In genomic region chr16:32059840-32060523, GRCm38 (mm10) we compare ENCODE assay signal across 15 mouse cellular contexts. TPM values are rescaled to one million over a fixed set of nuclear protein-coding genes. Genes with fewer than 3 reads are reported as not detected.
DNase-seq lines count a peak whose midpoint lies in the region; ATAC-seq and TF ChIP-seq lines count a peak whose summit lies in the region.
"Had no signal": no experiment of that assay in that cellular context is flagged by ENCODE, and none has a peak within 500 bp of the region (broad histone marks: within the 10 kb centered on the region; RNA-seq: fewer than 3 reads in every experiment).

No protein-coding gene starts in this region.

- peaks cover 5% of the 10 kb centered on the region; the same call in 1 of the 2 replicates for H3K4me1 ChIP-seq in testis, adult 2 months (ENCODE audit: control insufficient read depth, insufficient read depth, low read length)
- H3K4me1 ChIP-seq in midbrain, embryonic 10.5 days, result no peaks in the 10 kb centered on the region
- H3K4me1 ChIP-seq: midbrain, embryonic 15.5 days had no signal

- no peak for TF ChIP-seq POLR2A in testis, adult 2 months (IDR thresholded peaks at IDR 0.05; ENCODE audit: control insufficient read depth, low read depth, low read length)

- H3K27me3 ChIP-seq in testis, adult 2 months (ENCODE audit: control insufficient read depth, insufficient read depth, low read length), result no peaks in the 10 kb centered on the region
- H3K27me3 ChIP-seq in midbrain, embryonic 10.5 days (ENCODE audit: low read depth, poor library complexity, severe bottlenecking), result no peaks in the 10 kb centered on the region
- H3K27me3 ChIP-seq: midbrain, embryonic 15.5 days; neural tube, embryonic 15.5 days had no signal

- WGBS in midbrain, embryonic 10.5 days, result 84% methylated on average over 6 of the region's 6 CpGs

- no peak overlapping the region for H3K4me3 ChIP-seq in testis, adult 2 months (ENCODE audit: control insufficient read depth, low read depth, low read length)
- no peak overlapping the region for H3K4me3 ChIP-seq in midbrain, embryonic 10.5 days
- H3K4me3 ChIP-seq: midbrain, embryonic 15.5 days; neural tube, embryonic 15.5 days had no signal

- no peak for TF ChIP-seq CTCF in testis, adult 2 months (IDR thresholded peaks at IDR 0.05; ENCODE audit: control insufficient read depth, insufficient read depth, insufficient replicate concordance, low read depth, low read length)

- ATAC-seq in activated CD4-positive, CD25-positive, alpha-beta regulatory T cell, adult 4 months, result peak; percentile 36
- peak; percentile 62 for ATAC-seq in megakaryocyte, adult 5-6 weeks (ENCODE audit: poor library complexity, severe bottlenecking)
- ATAC-seq: midbrain, embryonic 15.5 days had no signal

- H3K36me3 ChIP-seq in testis, adult 2 months (ENCODE audit: control insufficient read depth, insufficient read depth, low read length), result no peaks in the 10 kb centered on the region
- H3K36me3 ChIP-seq in midbrain, embryonic 10.5 days, result no peaks in the 10 kb centered on the region
- H3K36me3 ChIP-seq: midbrain, embryonic 15.5 days; neural tube, embryonic 15.5 days had no signal

- DNase-seq in testis, postnatal 10 days (ENCODE audit: low spot score), result no peak
- peak; percentile 54 for DNase-seq in thymus, postnatal 4 days
- no peak for DNase-seq in kidney, adult 18-20 months
- DNase-seq in midbrain, embryonic 10.5 days (ENCODE audit: low spot score), result no peak
- no peak for DNase-seq in cerebellum, postnatal 14 days
- DNase-seq: adrenal gland, postnatal 14 days; cerebellum, adult 9-11 months; kidney, adult 9 months; right cerebral cortex, postnatal 25 days had no signal

- H3K9me3 ChIP-seq in midbrain, embryonic 10.5 days (replicated peaks), result no peaks in the 10 kb centered on the region
- H3K9me3 ChIP-seq: midbrain, embryonic 15.5 days; neural tube, embryonic 15.5 days had no signal

- H3K27ac ChIP-seq in testis, adult 2 months (ENCODE audit: control insufficient read depth, insufficient read depth, low read depth, low read length), result peak overlapping the region; percentile 53; the same call in 1 of the 2 replicates
- no peak overlapping the region for H3K27ac ChIP-seq in midbrain, embryonic 10.5 days (replicated peaks)
- H3K27ac ChIP-seq: liver, embryonic 14.5 days; midbrain, embryonic 15.5 days; neural tube, embryonic 15.5 days had no signal

RNA-seq across cellular contexts. Expression of gene Pak2, which starts 19.2 kb away (rescaled TPM):
- 6.9 and 7.3 TPM in 2 replicates for polyA plus RNA-seq in testis, adult 2 months (2012; rRNA removed)
- polyA plus RNA-seq in activated CD4-positive, CD25-positive, alpha-beta regulatory T cell, adult 4 months (2017; shearing (Covaris generic)), result 10 to 100 TPM; 67.6 to 72.8 TPM
- 78.8 and 81.9 TPM in 2 replicates for total RNA-seq in megakaryocyte, adult 5-6 weeks (2015)
- 78.5 and 88.8 TPM in 2 replicates for total RNA-seq in megakaryocyte, adult 5-6 weeks (2017)
- polyA plus RNA-seq in midbrain, embryonic 10.5 days (2016; fragmentation: Nextera tagmentation; extraction: Ambion mirVana), result 40.8 and 45.1 TPM in 2 replicates

RNA-seq across cellular contexts. Expression of gene Pigx, which starts 39.6 kb away (rescaled TPM):
- polyA plus RNA-seq in testis, adult 2 months (2012; rRNA removed), result 7.6 and 8.5 TPM in 2 replicates
- polyA plus RNA-seq in activated CD4-positive, CD25-positive, alpha-beta regulatory T cell, adult 4 months (2017; shearing (Covaris generic)), result 100 to 1,000 TPM; 138 to 151 TPM
- 84.8 and 109 TPM in 2 replicates for total RNA-seq in megakaryocyte, adult 5-6 weeks (2015)
- total RNA-seq in megakaryocyte, adult 5-6 weeks (2017), result 33.2 and 38.3 TPM in 2 replicates
- 148 and 153 TPM in 2 replicates for polyA plus RNA-seq in midbrain, embryonic 10.5 days (2016; fragmentation: Nextera tagmentation; extraction: Ambion mirVana)

RNA-seq across cellular contexts. Expression of gene Cep19, which starts 39.6 kb away (rescaled TPM):
- polyA plus RNA-seq in testis, adult 2 months (2012; rRNA removed), result 33.5 and 33.9 TPM in 2 replicates
- 10 to 100 TPM; 35.3 to 39.2 TPM for polyA plus RNA-seq in activated CD4-positive, CD25-positive, alpha-beta regulatory T cell, adult 4 months (2017; shearing (Covaris generic))
- 24.0 and 27.4 TPM in 2 replicates for total RNA-seq in megakaryocyte, adult 5-6 weeks (2015)
- 36.6 and 44.3 TPM in 2 replicates for total RNA-seq in megakaryocyte, adult 5-6 weeks (2017)
- polyA plus RNA-seq in midbrain, embryonic 10.5 days (2016; fragmentation: Nextera tagmentation; extraction: Ambion mirVana), result 36.2 and 38.3 TPM in 2 replicates

RNA-seq across cellular contexts. Expression of gene Senp5, which starts 56.9 kb away (rescaled TPM):
- 3.2 and 4.3 TPM in 2 replicates for polyA plus RNA-seq in testis, adult 2 months (2012; rRNA removed)
- polyA plus RNA-seq in activated CD4-positive, CD25-positive, alpha-beta regulatory T cell, adult 4 months (2017; shearing (Covaris generic)), result 1 to 10 TPM; 9.4 to 9.5 TPM
- total RNA-seq in megakaryocyte, adult 5-6 weeks (2015), result 15.2 and 17.3 TPM in 2 replicates
- 11.9 and 15.9 TPM in 2 replicates for total RNA-seq in megakaryocyte, adult 5-6 weeks (2017)
- polyA plus RNA-seq in midbrain, embryonic 10.5 days (2016; fragmentation: Nextera tagmentation; extraction: Ambion mirVana), result 18.4 and 21.1 TPM in 2 replicates

Comparison
In these comparisons a context has a peak if more than half of its experiments do, and no peak if none do; other contexts are left out.
1. RNA of gene Pigx, which starts 39.6 kb away (polyA plus RNA-seq): 148 to 153 TPM in midbrain, embryonic 10.5 days and 138 to 151 TPM in activated CD4-positive, CD25-positive, alpha-beta regulatory T cell, adult 4 months; 7.6 to 8.5 TPM in testis, adult 2 months; every median in the first group is over 10 times any median in the second.